Mouse (Mus musculus) heart, embryonic 15.5 days (tissue): ENCODE measurements around the gene Dtx1. TPM values are rescaled to one million over a fixed set of nuclear protein-coding genes. Genes with fewer than 3 reads are reported as not detected.

Experiments used
- ATAC-seq: fragments of 200-750 bp; cut with Nextera tagmentation; replicated peaks from 2 replicates; pipeline ENCODE4 v1.8.0; 2017; ENCODE audit warnings: low read depth, moderate TSS enrichment; ENCODE audit not compliant: insufficient number of reproducible peaks, insufficient read depth, low FRiP score
- H3K27ac ChIP-seq: fragments of 300-500 bp; sonication (generic); 2 replicates; pipeline ENCODE4 v1.5.1; 2015; ENCODE audit warnings: mild to moderate bottlenecking, inconsistent platforms
- H3K27me3 ChIP-seq: fragments of 300-500 bp; sonication (generic); 2 replicates; pipeline ENCODE4 v1.6.1; 2015; ENCODE audit warnings: inconsistent platforms
- H3K36me3 ChIP-seq: fragments of 300-500 bp; sonication (generic); 2 replicates; pipeline ENCODE4 v1.6.1; 2015; ENCODE audit warnings: mild to moderate bottlenecking, inconsistent platforms
- H3K4me1 ChIP-seq: fragments of 300-500 bp; sonication (generic); replicated peaks from 2 replicates; pipeline ENCODE4 v1.6.1; 2015; ENCODE audit warnings: inconsistent platforms
- H3K4me2 ChIP-seq: fragments of 300-500 bp; sonication (generic); 2 replicates; pipeline ENCODE4 v1.6.1; 2015; ENCODE audit warnings: inconsistent platforms, mild to moderate bottlenecking, moderate library complexity
- H3K4me3 ChIP-seq: fragments of 300-500 bp; sonication (generic); 2 replicates; pipeline ENCODE4 v1.5.1; 2015; ENCODE audit warnings: mild to moderate bottlenecking, inconsistent platforms
- H3K9ac ChIP-seq: fragments of 300-500 bp; sonication (generic); 2 replicates; pipeline ENCODE4 v1.6.1; 2015; ENCODE audit warnings: mild to moderate bottlenecking, inconsistent platforms
- H3K9me3 ChIP-seq: fragments of 300-500 bp; sonication (generic); replicated peaks from 2 replicates; pipeline ENCODE4 v1.6.1; 2016; ENCODE audit warnings: inconsistent platforms
- WGBS: fragments of 180-500 bp; shearing (Covaris S2); methylation state at CpG from one replicate; pipeline ENCODE4 v1.1.7; 2015; ENCODE audit warnings: mixed read lengths; 5-methylcytosine and 5-hydroxymethylcytosine counted together
- polyA plus RNA-seq: library from polyadenylated mRNA; unstranded; fragments of >200 nt; fragmentation: Nextera tagmentation; extraction: Ambion mirVana; gene quantifications from 2 replicates; pipeline ENCODE4 v1.2.1, GENCODE M21; 2015

Dtx1 gene
- polyA plus RNA-seq, 1 experiment from 2014 or later: 1.9 TPM

GRCm38 (mm10) chr5:120649938-120650337 lies 61.8 kb downstream of the Dtx1 start:
- no peaks in the 10 kb centered on the region for H3K9me3 ChIP-seq
- H3K4me3 ChIP-seq: peak overlapping the region; percentile 40; the same call in 1 of the 2 replicates
- WGBS: 24% methylated on average over 13 of the region's 13 CpGs
- H3K4me2 ChIP-seq: no peak overlapping the region
- no peak for ATAC-seq
- H3K27me3 ChIP-seq: peaks cover 65% of the 10 kb centered on the region
- peaks cover 17% of the 10 kb centered on the region for H3K4me1 ChIP-seq
- H3K9ac ChIP-seq: no peak overlapping the region
- no peaks in the 10 kb centered on the region for H3K36me3 ChIP-seq
- H3K27ac ChIP-seq: no peak overlapping the region

GRCm38 (mm10) chr5:120649374-120649933 lies 62.3 kb downstream of the Dtx1 start:
- H3K27me3 ChIP-seq: peaks cover 63% of the 10 kb centered on the region
- peak overlapping the region; percentile 40 for H3K4me3 ChIP-seq
- peak overlapping the region; percentile 68 for H3K4me2 ChIP-seq
- no peak for ATAC-seq
- peaks cover 17% of the 10 kb centered on the region for H3K4me1 ChIP-seq
- no peak overlapping the region; the same call in 1 of the 2 replicates for H3K9ac ChIP-seq
- WGBS: 3% methylated on average over 21 of the region's 21 CpGs
- no peak overlapping the region for H3K27ac ChIP-seq
- no peaks in the 10 kb centered on the region for H3K36me3 ChIP-seq
- H3K9me3 ChIP-seq: no peaks in the 10 kb centered on the region

GRCm38 (mm10) chr5:120648569-120649373 lies 63.0 kb downstream of the Dtx1 start, which contains the start of gene Rasal1:
Rasal1 (plus strand) TSS chr5:120648812.
- Histone ChIP-seq H3K9ac (peak within 1 kb of the TSS; percentile 14; the same call in 1 of the 2 replicates), H3K27me3 (peaks cover 62% of the 10 kb centered on the region)
- WGBS: under 1% methylated on average over 51 of the region's 53 CpGs

GRCm38 (mm10) chr5:120647814-120648491 lies 63.8 kb downstream of the Dtx1 start:
- Histone ChIP-seq H3K27me3 (peaks cover 58% of the 10 kb centered on the region), H3K27ac (no peak overlapping the region), H3K4me3 (peak overlapping the region; percentile 40), H3K9me3 (no peaks in the 10 kb centered on the region), H3K4me2 (peak overlapping the region; percentile 68), H3K9ac (no peak overlapping the region), H3K4me1 (peaks cover 24% of the 10 kb centered on the region), H3K36me3 (no peaks in the 10 kb centered on the region)
- WGBS: 25% methylated on average over 12 of the region's 12 CpGs
- ATAC-seq: no peak

More at GRCm38 (mm10) chr5:120648569-120649373, 63.0 kb downstream of the Dtx1 start, which contains the start of gene Rasal1:
- Histone ChIP-seq H3K9me3 (no peaks in the 10 kb centered on the region), H3K4me3 (peak within 1 kb of the TSS; percentile 40), H3K4me1 (peaks cover 20% of the 10 kb centered on the region), H3K36me3 (no peaks in the 10 kb centered on the region), H3K27ac (no peak within 1 kb of the TSS), H3K4me2 (peak within 1 kb of the TSS; percentile 68)
- ATAC-seq: peak; percentile 45; the same call in 1 of the 2 replicates

- ATAC-seq: no peak
- Histone ChIP-seq H3K9ac (no peak overlapping the region), H3K4me3 (no peak overlapping the region), H3K4me2 (no peak overlapping the region), H3K4me1 (peaks cover 24% of the 10 kb centered on the region), H3K27ac (no peak overlapping the region), H3K36me3 (no peaks in the 10 kb centered on the region), H3K9me3 (no peaks in the 10 kb centered on the region), H3K27me3 (peaks cover 56% of the 10 kb centered on the region)
- WGBS: 61% methylated on average over 4 of the region's 4 CpGs
These were observed 64.4 kb downstream of the Dtx1 start for GRCm38 (mm10) chr5:120647361-120647760.

GRCm38 (mm10) chr5:120645851-120646250 lies 65.9 kb downstream of the Dtx1 start:
- Histone ChIP-seq H3K9me3 (no peaks in the 10 kb centered on the region), H3K4me3 (no peak overlapping the region), H3K36me3 (no peaks in the 10 kb centered on the region), H3K4me2 (no peak overlapping the region), H3K9ac (no peak overlapping the region), H3K4me1 (peaks cover 24% of the 10 kb centered on the region), H3K27me3 (peaks cover 45% of the 10 kb centered on the region), H3K27ac (no peak overlapping the region)
- WGBS: 47% methylated on average over 6 of the region's 6 CpGs
- no peak for ATAC-seq

- Histone ChIP-seq H3K9me3 (no peaks in the 10 kb centered on the region), H3K4me1 (peaks cover 21% of the 10 kb centered on the region), H3K27ac (no peak overlapping the region), H3K27me3 (peaks cover 28% of the 10 kb centered on the region), H3K9ac (no peak overlapping the region), H3K36me3 (no peaks in the 10 kb centered on the region), H3K4me3 (no peak overlapping the region), H3K4me2 (no peak overlapping the region)
- ATAC-seq: no peak
- WGBS: 54% methylated on average over 3 of the region's 3 CpGs
These were observed 67.5 kb downstream of the Dtx1 start for GRCm38 (mm10) chr5:120644227-120644626.

- ATAC-seq: no peak
These were observed 68.2 kb downstream of the Dtx1 start for GRCm38 (mm10) chr5:120643365-120644085.

GRCm38 (mm10) chr5:120640094-120640493 lies 71.6 kb downstream of the Dtx1 start:
- Histone ChIP-seq H3K27ac (no peak overlapping the region), H3K36me3 (no peaks in the 10 kb centered on the region), H3K4me3 (no peak overlapping the region), H3K9me3 (no peaks in the 10 kb centered on the region), H3K9ac (no peak overlapping the region), H3K4me2 (no peak overlapping the region), H3K27me3 (peaks cover 3% of the 10 kb centered on the region; the same call in 1 of the 2 replicates), H3K4me1 (peaks cover 8% of the 10 kb centered on the region)
- WGBS: 84% methylated on average over 7 of the region's 7 CpGs
- no peak for ATAC-seq

More at GRCm38 (mm10) chr5:120643365-120644085, 68.2 kb downstream of the Dtx1 start:
- H3K9me3 ChIP-seq: no peaks in the 10 kb centered on the region
- H3K36me3 ChIP-seq: no peaks in the 10 kb centered on the region
- H3K27ac ChIP-seq: no peak overlapping the region
- peaks cover 14% of the 10 kb centered on the region for H3K4me1 ChIP-seq
- no peak overlapping the region for H3K4me2 ChIP-seq
- peaks cover 21% of the 10 kb centered on the region for H3K27me3 ChIP-seq
- H3K9ac ChIP-seq: no peak overlapping the region
- 48% methylated on average over 14 of the region's 14 CpGs for WGBS
- H3K4me3 ChIP-seq: no peak overlapping the region

GRCm38 (mm10) chr5:120635633-120636032 lies 76.1 kb downstream of the Dtx1 start:
- Histone ChIP-seq H3K27me3 (no peaks in the 10 kb centered on the region), H3K4me2 (no peak overlapping the region), H3K9ac (no peak overlapping the region), H3K9me3 (no peaks in the 10 kb centered on the region), H3K4me1 (peaks cover 11% of the 10 kb centered on the region), H3K27ac (no peak overlapping the region), H3K4me3 (no peak overlapping the region), H3K36me3 (no peaks in the 10 kb centered on the region)
- no peak for ATAC-seq
- WGBS: 73% methylated on average over 5 of the region's 5 CpGs

- peaks cover 11% of the 10 kb centered on the region for H3K4me1 ChIP-seq
- no peak overlapping the region for H3K4me2 ChIP-seq
- H3K9me3 ChIP-seq: no peaks in the 10 kb centered on the region
- H3K27ac ChIP-seq: no peak overlapping the region
- H3K4me3 ChIP-seq: no peak overlapping the region
- H3K27me3 ChIP-seq: peaks cover 5% of the 10 kb centered on the region; the same call in 1 of the 2 replicates
- no peak overlapping the region for H3K9ac ChIP-seq
- H3K36me3 ChIP-seq: no peaks in the 10 kb centered on the region
- no peak for ATAC-seq
- 47% methylated on average over 5 of the region's 5 CpGs for WGBS
These were observed 76.9 kb downstream of the Dtx1 start for GRCm38 (mm10) chr5:120634860-120635259.
